Mouse (Mus musculus): ENCODE results near the gene Rbm15.

- TF ChIP-seq POLR2A (IDR thresholded peaks at IDR 0.05; ENCODE audit: control insufficient read depth, extremely low read depth, insufficient read depth, low read length, poor library complexity), result no peak
- no peak for TF ChIP-seq CTCF (IDR thresholded peaks at IDR 0.05; ENCODE audit: borderline replicate concordance, control insufficient read depth, extremely low read depth, insufficient read depth, low read length, poor library complexity)
These were observed 12.3 kb downstream of the Rbm15 start for GRCm38 (mm10) chr3:107321141-107321540.
